Mouse (Mus musculus) liver, postnatal 0 days (tissue): ENCODE measurements around the gene Lamc1. TPM values are rescaled to one million over a fixed set of nuclear protein-coding genes. Genes with fewer than 3 reads are reported as not detected.

Source experiments
- ATAC-seq: fragments of 200-750 bp; cut with Nextera tagmentation; 2 replicates; pipeline ENCODE4 v1.8.0; 2017; ENCODE audit warnings: mild to moderate bottlenecking, moderate library complexity
- DNase-seq: peaks from one replicate; pipeline ENCODE4 v3.0.0-alpha.2; 2016
- H3K27ac ChIP-seq: fragments of 300-500 bp; sonication (generic); 2 replicates; pipeline ENCODE4 v1.5.1; 2014; ENCODE audit warnings: antibody characterized with exemption, moderate library complexity, mild to moderate bottlenecking, low read depth
- H3K27me3 ChIP-seq: fragments of 300-500 bp; sonication (generic); 2 replicates; pipeline ENCODE4 v1.6.1; 2014; ENCODE audit warnings: low read length, control low read depth, mixed read lengths; ENCODE audit not compliant: insufficient read depth
- H3K36me3 ChIP-seq: fragments of 300-500 bp; sonication (generic); replicated peaks from 2 replicates; pipeline ENCODE4 v1.6.1; 2014; ENCODE audit warnings: mild to moderate bottlenecking, control low read depth, low read length, moderate library complexity, mixed read lengths; ENCODE audit not compliant: insufficient read depth
- H3K4me1 ChIP-seq: fragments of 300-500 bp; sonication (generic); 2 replicates; pipeline ENCODE4 v1.6.1; 2014; ENCODE audit warnings: antibody characterized with exemption, mild to moderate bottlenecking, control low read depth; ENCODE audit not compliant: insufficient read depth
- H3K4me2 ChIP-seq: fragments of 300-500 bp; sonication (generic); 2 replicates; pipeline ENCODE4 v1.6.1; 2014; ENCODE audit warnings: low read depth, mild to moderate bottlenecking, low read length, moderate library complexity, mixed read lengths
- H3K4me3 ChIP-seq: fragments of 300-500 bp; sonication (generic); 2 replicates; pipeline ENCODE4 v1.5.1; 2014; ENCODE audit warnings: low read depth, low read length
- H3K9ac ChIP-seq: fragments of 300-500 bp; sonication (generic); replicated peaks from 2 replicates; pipeline ENCODE4 v1.6.1; 2014; ENCODE audit warnings: mild to moderate bottlenecking, moderate library complexity
- H3K9me3 ChIP-seq: fragments of 300-500 bp; sonication (generic); 2 replicates; pipeline ENCODE4 v1.6.1; 2016; ENCODE audit warnings: mild to moderate bottlenecking, control low read depth, low read length, mixed read lengths
- CTCF ChIP-seq: sonication (generic); IDR thresholded peaks from 2 replicates; pipeline ENCODE4 v1.5.1; 2016; ENCODE audit warnings: antibody characterized with exemption, low read depth
- EP300 ChIP-seq: IDR thresholded peaks from 2 replicates; pipeline ENCODE4 v1.6.1; 2016; ENCODE audit warnings: antibody characterized with exemption, low read depth, mild to moderate bottlenecking
- WGBS: fragments of 180-500 bp; shearing (Covaris S2); extraction: QIAGEN DNeasy Blood & Tissue Kit; methylation state at CpG from one replicate; pipeline ENCODE4 v1.1.7; 2014; ENCODE audit not compliant: insufficient replicate concordance; 5-methylcytosine and 5-hydroxymethylcytosine counted together
- polyA plus RNA-seq: library from polyadenylated mRNA; unstranded; fragments of >200 nt; fragmentation: Nextera tagmentation; extraction: Ambion mirVana; gene quantifications from 2 replicates; pipeline ENCODE4 v1.2.1, GENCODE M21; 2015

The Lamc1 gene
- polyA plus RNA-seq = 9.6 and 11.5 TPM in 2 replicates

DNA sequence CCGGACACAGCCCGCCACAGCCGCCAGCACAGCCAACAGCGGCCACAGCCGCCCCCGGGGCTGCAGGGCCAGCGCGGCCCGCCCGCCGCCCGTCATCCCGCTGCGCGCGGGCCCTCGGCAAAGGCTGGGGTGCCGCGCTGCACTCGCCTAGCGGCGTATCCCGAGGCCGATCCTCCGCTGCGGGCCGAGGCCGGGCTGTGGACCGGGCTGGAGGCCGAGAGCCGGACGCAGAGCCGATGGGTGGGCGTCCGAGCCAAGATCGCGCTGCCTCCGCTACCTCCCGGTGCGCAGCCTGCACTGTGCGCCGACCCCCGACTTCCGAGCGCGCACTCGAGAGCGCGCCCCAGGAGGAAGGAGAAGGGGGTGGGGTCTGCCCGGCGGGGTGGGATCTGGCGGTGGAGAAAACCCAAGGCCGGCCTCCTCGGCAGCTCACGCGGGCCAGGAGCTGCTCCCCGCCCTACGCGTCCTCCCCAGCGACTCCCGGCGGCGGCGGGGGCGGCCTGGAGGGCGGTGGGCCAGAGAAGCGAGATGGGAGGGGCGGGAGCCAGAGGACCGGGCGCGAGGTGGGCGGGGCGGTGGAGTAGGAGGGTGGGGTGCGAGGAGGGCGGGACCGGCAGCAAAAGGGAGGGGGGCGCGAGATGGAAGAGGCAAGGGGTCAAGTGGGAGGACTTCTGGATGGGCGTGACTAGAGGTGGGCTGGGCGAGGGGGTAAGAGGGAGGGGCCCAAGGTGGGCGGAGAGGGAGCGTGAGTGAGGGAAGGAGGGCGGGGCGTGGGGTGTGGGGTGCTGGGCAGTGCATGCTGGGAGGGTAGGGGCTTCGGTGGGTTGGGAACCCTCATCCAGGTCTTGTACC, at the start of gene Lamc1:
Lamc1 (minus strand) TSS at position 343 of the 852 bp plus-strand sequence.
- Histone ChIP-seq H3K9ac (peak within 1 kb of the TSS; percentile 79), H3K27ac (peak within 1 kb of the TSS; percentile 93), H3K4me1 (peaks cover 13% of the 10 kb centered on the region), H3K9me3 (no peaks in the 10 kb centered on the region), H3K4me2 (peak within 1 kb of the TSS; percentile 91), H3K36me3 (no peaks in the 10 kb centered on the region), H3K27me3 (peaks cover 4% of the 10 kb centered on the region; the same call in 1 of the 2 replicates), H3K4me3 (peak within 1 kb of the TSS; percentile 83)
- WGBS = under 1% methylated on average over 54 of the region's 85 CpGs
- DNase-seq (peak; percentile 90), ATAC-seq (peak; percentile 86)
- TF ChIP-seq CTCF (no peak), EP300 (no peak)

- no peak overlapping the region for H3K4me2 ChIP-seq
- TF ChIP-seq CTCF (no peak), EP300 (no peak)
- 77% methylated on average over 9 of the region's 9 CpGs for WGBS
- H3K9ac ChIP-seq = no peak overlapping the region
- no peaks in the 10 kb centered on the region for H3K4me1 ChIP-seq
- no peaks in the 10 kb centered on the region for H3K27me3 ChIP-seq
- no peaks in the 10 kb centered on the region for H3K9me3 ChIP-seq
- no peak for ATAC-seq
- no peak overlapping the region for H3K27ac ChIP-seq
- no peak for DNase-seq
- no peaks in the 10 kb centered on the region for H3K36me3 ChIP-seq
- no peak overlapping the region for H3K4me3 ChIP-seq
Measured at GRCm38 (mm10) chr1:153380746-153381282, 48.2 kb upstream of the Lamc1 start.

DNA sequence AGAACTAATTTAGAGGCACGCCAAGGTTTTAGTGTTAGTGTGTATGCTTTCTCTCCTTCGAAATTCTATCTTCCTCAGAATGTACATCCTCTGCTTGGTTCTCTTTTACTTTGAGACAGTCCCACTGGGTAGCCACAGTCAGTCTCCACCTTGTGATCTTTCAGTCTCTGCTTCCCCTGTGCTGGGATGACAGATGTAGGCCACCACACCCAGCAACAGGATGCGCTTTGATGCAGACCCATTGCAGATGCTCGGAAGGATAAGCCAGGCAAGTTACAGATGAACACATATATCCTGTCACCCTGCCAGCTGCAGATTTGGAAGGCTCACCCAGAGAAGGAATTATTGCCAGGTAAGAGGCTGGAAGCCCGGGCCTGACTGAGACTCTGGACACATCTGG, 47.2 kb upstream of the Lamc1 start:
- no peaks in the 10 kb centered on the region for H3K4me1 ChIP-seq
- 63% methylated on average over 5 of the region's 5 CpGs for WGBS
- H3K4me2 ChIP-seq = no peak overlapping the region
- no peaks in the 10 kb centered on the region for H3K27me3 ChIP-seq
- no peak overlapping the region for H3K27ac ChIP-seq
- no peaks in the 10 kb centered on the region for H3K36me3 ChIP-seq
- no peak for DNase-seq
- TF ChIP-seq EP300 (no peak), CTCF (no peak)
- ATAC-seq = no peak
- no peak overlapping the region for H3K4me3 ChIP-seq
- H3K9ac ChIP-seq = no peak overlapping the region
- no peaks in the 10 kb centered on the region for H3K9me3 ChIP-seq

GRCm38 (mm10) chr1:153378587-153378986, 46.0 kb upstream of the Lamc1 start:
- TF ChIP-seq EP300 = no peak
- ATAC-seq (0 out of 2 replicates have a peak, but pooled peaks have one; percentile 23), DNase-seq (no peak)
- Histone ChIP-seq H3K4me2 (no peak overlapping the region), H3K4me3 (no peak overlapping the region), H3K4me1 (no peaks in the 10 kb centered on the region), H3K36me3 (no peaks in the 10 kb centered on the region), H3K9ac (no peak overlapping the region), H3K9me3 (no peaks in the 10 kb centered on the region), H3K27ac (no peak overlapping the region), H3K27me3 (no peaks in the 10 kb centered on the region)
- 44% methylated on average over 6 of the region's 6 CpGs for WGBS

DNA sequence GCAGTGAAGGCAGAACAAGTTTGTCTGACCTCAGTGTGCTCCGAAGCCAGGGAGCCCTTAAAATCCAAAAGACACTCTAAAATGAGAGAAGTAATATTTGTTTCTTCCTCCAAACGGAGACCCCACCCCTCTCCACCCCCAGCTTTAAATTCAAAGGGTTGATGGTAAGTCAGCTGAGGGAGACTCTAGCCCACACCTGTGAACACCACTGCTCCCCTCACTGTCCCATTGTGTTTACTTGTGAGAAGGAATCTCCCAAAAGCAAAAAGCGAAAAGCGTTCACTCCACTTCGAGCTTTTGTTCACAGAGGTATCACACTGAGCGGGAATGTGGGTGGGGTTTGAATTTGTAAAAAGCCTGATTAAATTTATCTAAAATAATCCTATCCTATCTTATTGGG, 43.9 kb upstream of the Lamc1 start:
- TF ChIP-seq CTCF (no peak), EP300 (no peak)
- Histone ChIP-seq H3K9me3 (no peaks in the 10 kb centered on the region), H3K4me2 (no peak overlapping the region), H3K27me3 (no peaks in the 10 kb centered on the region), H3K4me1 (no peaks in the 10 kb centered on the region), H3K27ac (no peak overlapping the region), H3K9ac (no peak overlapping the region), H3K36me3 (no peaks in the 10 kb centered on the region), H3K4me3 (no peak overlapping the region)
- WGBS = 67% methylated on average over 6 of the region's 6 CpGs
- DNase-seq = no peak
- ATAC-seq = no peak

- Histone ChIP-seq H3K27ac (no peak overlapping the region), H3K4me2 (no peak overlapping the region), H3K4me3 (no peak overlapping the region), H3K9ac (no peak overlapping the region), H3K27me3 (no peaks in the 10 kb centered on the region), H3K9me3 (no peaks in the 10 kb centered on the region), H3K4me1 (no peaks in the 10 kb centered on the region), H3K36me3 (no peaks in the 10 kb centered on the region)
- no peak for TF ChIP-seq CTCF
- no peak for TF ChIP-seq EP300
- WGBS = 76% methylated on average over 4 of the region's 4 CpGs
- ATAC-seq (no peak), DNase-seq (no peak)
Measured at GRCm38 (mm10) chr1:153374136-153374535, 41.5 kb upstream of the Lamc1 start.
